Mouse (Mus musculus): ENCODE results near the gene Car9. TPM values are rescaled to one million over a fixed set of nuclear protein-coding genes. Genes with fewer than 3 reads are reported as not detected.
"Not testable (repeated sequence)": the region's sequence is repeated elsewhere in the genome, so short reads cannot be mapped to it uniquely, and the experiment has no call there.

Gene Car9
- 1 to 10 TPM in 1 of 4 experiments, under 1 TPM in 3; 0.25 to 1.0 (median 0.52) TPM for total RNA-seq (2022)

DNA sequence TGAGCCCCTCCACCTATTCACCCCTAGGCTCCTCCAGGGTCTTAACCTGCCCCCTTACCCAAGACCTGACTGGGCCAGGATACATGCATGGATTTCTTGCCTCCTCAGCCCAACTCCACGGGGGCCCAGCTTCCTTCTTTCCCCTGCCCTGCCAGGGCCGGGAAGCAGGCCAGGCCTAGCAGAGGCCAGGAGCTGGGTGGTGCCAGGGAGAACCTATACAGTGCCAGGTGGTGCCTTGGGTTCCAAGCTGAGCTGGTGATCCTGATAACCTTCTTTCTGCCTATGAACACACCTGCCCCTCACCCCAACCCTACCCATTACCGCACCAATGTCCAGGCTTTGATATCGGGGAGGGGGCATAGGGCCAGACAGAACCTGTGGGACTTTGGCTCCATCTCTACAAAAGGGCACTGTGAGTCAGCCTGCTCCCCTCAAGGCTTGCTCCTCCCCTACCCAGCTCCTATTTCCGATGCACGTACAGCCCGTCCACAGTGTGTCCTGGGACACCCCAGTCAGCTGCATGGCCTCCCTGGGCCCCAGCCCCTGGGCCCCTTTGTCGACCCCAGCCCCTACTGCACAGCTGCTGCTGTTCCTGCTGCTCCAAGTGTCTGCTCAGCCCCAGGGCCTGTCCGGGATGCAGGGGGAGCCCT, at the start of gene Car9:
Car9 (plus strand) TSS at position 431 of the 650 bp plus-strand sequence.
- no peak for DNase-seq (ENCODE audit: low spot score)

GRCm38 (mm10) chr4:43457124-43457523, 49.6 kb upstream of the Car9 start:
- no peak for DNase-seq (ENCODE audit: low spot score)

DNA sequence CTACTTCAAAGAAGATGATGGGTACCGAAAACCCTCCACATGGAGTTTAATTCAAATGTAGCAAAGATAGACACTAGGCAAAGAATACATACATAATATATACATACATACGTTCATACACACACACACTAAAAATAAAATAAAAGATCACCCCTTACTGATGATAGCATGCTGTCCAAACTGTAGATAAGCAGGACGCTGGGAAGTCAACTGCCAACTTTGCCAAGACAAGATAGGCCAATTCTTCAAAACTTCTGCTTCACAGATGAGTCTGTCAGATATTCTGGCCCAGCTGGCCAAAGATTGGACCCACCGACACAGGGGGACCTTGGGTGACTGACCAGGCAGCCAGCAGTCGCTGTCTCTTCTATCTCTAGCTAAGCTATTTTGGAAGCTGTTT, 43.7 kb upstream of the Car9 start:
- DNase-seq (ENCODE audit: low spot score): no peak

- no peak for DNase-seq (ENCODE audit: low spot score)
Measured at GRCm38 (mm10) chr4:43465935-43466334, 40.8 kb upstream of the Car9 start.

DNA sequence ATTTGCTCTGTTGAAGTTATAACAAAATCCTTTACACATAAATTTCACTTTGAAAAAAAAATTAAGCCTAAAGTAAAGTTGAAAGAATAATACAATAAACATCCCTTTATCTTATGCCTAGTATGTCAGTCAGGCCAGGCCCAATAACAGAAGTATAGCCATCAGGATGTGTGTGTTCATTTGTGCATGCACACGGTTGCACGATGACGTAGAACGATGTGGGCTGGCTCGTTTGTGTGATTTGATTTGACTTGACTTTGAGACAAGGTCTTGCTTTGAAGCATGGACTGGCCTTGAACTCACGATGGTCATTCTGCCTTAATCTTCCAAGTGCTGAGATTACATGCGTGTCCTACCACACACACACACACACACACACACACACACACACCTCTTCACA, 39.9 kb upstream of the Car9 start:
- no peak for DNase-seq (ENCODE audit: low spot score)

- DNase-seq (ENCODE audit: low spot score): no peak
Measured at GRCm38 (mm10) chr4:43470301-43470700, 36.5 kb upstream of the Car9 start.

DNA sequence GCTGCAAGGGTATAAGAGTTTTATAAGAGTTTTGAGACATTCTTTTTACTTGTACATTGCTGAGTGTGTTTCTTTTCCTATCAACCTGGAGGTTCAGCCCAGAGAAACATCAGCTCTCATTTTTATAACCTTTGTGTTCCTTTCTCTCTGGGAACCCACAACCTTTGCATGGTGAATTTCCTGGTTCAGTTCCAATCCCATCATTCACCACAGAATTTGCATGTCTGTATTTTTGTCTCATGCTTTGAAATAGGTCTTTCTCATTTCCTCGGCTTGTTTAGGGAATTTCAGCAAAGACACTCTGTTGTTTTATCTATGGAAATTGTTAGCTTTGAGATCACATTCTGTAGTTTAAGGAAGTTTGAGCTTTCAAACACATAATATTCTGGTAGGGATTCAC, 33.1 kb upstream of the Car9 start:
- no peak for DNase-seq (ENCODE audit: low spot score)

GRCm38 (mm10) chr4:43476604-43477003, 30.2 kb upstream of the Car9 start:
- DNase-seq (ENCODE audit: low spot score): no peak

- peak; percentile 92 for DNase-seq (ENCODE audit: low spot score)
Measured at GRCm38 (mm10) chr4:43477857-43478533, 28.8 kb upstream of the Car9 start.

DNA sequence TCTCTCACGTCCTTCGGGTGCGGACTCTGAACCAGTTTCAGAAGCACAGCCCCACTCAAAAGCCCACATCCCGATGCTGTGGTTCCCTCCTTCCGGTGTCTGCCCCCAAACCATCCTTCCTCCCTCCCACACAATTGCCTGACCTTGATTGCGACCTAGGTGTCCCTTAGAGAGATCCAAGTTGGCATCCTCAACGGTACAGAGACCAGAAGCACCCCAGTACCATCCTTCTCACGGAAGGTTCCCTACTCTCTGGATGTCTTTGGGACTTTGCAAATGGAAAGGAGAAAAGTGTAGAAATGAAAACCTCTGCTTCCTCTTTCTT, 28.3 kb upstream of the Car9 start:
- no peak for DNase-seq (ENCODE audit: low spot score)

- DNase-seq (ENCODE audit: low spot score): peak; percentile 52
Measured at GRCm38 (mm10) chr4:43478906-43479832, 27.6 kb upstream of the Car9 start.

DNA sequence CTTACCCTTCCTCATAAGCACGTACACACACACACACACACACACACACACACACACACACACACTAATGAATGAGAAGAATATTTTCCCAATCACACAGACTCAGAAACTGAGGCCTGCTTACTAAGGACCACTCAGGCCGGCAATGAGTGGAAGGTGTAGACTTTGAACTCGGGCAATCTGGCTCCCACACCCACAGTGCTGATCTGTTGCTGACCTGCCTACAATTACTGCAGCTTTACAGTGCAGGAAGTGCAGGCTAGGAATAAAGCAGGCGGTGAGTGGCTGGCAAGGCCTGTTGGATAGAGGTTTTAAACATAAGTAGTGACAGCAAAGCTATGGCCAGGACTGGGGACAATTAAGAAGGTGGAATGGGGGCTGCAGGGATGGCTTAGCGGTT, 25.8 kb upstream of the Car9 start:
- DNase-seq (ENCODE audit: low spot score): no peak

GRCm38 (mm10) chr4:43481894-43482456, 24.8 kb upstream of the Car9 start:
- DNase-seq (ENCODE audit: low spot score): no peak

GRCm38 (mm10) chr4:43482591-43482990, 24.2 kb upstream of the Car9 start:
- DNase-seq (ENCODE audit: low spot score): no peak

- no peak for DNase-seq (ENCODE audit: low spot score)
Measured at GRCm38 (mm10) chr4:43483535-43484091, 23.2 kb upstream of the Car9 start, which contains the start of gene Sit1. Gene Sit1 (minus strand): TSS chr4:43483734.

DNA sequence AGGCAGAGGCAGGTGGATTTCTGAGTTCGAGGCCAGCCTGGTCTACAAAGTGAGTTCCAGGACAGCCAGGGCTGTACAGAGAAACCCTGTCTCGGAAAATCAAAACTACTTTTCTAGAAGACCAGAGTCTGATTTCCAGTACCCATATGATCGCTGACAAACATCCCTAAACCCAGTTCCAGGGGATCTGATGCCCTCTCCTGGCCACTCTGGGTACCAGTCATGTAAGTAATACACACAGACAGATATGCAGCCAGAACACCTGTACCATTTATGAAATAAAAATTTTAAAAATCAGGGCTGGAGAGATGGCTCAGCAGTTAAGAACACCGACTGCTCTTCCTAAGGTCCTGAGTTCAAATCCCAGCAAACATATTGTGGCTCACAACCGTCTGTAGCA, 21.1 kb upstream of the Car9 start:
- not testable (repeated sequence) for DNase-seq (ENCODE audit: low spot score)

GRCm38 (mm10) chr4:43489611-43490010, 17.2 kb upstream of the Car9 start:
- DNase-seq (ENCODE audit: low spot score): no peak

- DNase-seq (ENCODE audit: low spot score): no peak
Measured at GRCm38 (mm10) chr4:43490801-43491200, 16.0 kb upstream of the Car9 start.

GRCm38 (mm10) chr4:43492101-43492820, 14.5 kb upstream of the Car9 start:
- DNase-seq (ENCODE audit: low spot score): no peak

DNA sequence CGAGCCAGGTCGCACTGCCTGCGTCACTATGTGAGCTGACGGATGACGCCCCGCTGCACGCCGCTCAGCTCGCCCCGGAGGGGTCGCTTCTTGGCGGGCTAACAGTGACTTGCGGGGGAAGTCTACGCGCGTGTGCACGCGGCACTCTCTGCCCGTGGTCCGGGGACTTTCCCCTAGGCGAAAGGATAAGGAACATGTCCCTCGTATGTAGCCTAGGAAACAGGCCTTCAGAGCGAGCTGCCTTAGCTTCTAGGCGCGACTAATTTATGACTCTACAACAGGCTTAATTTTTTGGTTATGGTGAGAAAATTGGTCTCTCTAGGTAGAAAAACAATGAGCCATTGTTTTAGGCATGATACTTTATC, 14.0 kb upstream of the Car9 start, which contains the start of gene Ccdc107:
Ccdc107 (plus strand) TSS at position 80 of the 365 bp plus-strand sequence.
- peak; percentile 93 for DNase-seq (ENCODE audit: low spot score)
